Mouse (Mus musculus) urinary bladder, adult 2 months (tissue): ENCODE measurements around the gene Ift43. TPM values are rescaled to one million over a fixed set of nuclear protein-coding genes. Genes with fewer than 3 reads are reported as not detected.

Source experiments
- DNase-seq: peaks from one replicate; pipeline ENCODE4 v3.0.0; 2022; ENCODE audit warnings: low spot score
- polyA plus RNA-seq: library from polyadenylated mRNA; depleted of rRNA; stranded (reverse); fragments of >200 nt; gene quantifications from 2 replicates; pipeline ENCODE4 v1.2.3, GENCODE M21; 2012

Ift43 gene
- polyA plus RNA-seq, 1 experiment, result 58.0 TPM

- no peak for DNase-seq
These were observed 47.4 kb downstream of the Ift43 start for GRCm38 (mm10) chr12:86129696-86130095.

DNA sequence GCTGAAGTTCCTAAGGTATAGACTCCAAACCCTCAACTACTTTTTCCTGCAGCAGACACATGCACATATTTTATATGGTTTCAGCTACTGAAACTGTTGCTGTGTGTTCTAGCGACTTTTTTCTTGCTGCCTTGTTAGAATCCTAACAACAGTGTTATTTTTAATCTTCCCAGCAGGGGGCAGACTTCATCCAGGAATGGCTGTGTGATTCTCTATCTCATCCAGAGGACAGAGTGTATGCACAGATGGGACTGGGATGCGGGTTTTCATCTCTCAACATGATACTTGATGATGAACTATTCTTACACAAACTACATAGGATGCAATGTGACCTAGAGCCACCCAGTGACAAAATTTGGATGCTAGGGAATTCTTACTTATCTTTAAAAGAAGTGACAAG, 50.5 kb downstream of the Ift43 start:
- no peak for DNase-seq

DNA sequence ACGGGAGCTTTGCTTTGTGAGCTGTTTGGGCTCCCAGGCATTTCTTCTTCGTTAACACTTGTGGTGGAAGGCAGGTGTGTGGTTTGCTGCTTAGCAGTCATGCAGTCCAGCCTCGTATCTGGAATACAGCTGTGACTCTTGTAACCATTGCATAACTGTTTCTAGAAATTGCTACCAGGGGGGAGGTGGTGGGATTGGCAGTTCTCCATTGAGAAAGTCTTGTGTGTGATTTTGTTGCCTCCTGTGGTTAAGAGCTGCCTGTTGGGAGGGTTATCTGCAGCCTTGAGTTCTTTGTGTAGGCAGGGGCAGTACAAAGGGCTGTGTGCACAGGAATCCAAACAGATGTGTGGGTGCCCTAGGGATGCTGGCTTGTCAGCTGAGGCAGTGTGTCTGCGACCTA, 53.4 kb downstream of the Ift43 start:
- DNase-seq, result no peak

DNA sequence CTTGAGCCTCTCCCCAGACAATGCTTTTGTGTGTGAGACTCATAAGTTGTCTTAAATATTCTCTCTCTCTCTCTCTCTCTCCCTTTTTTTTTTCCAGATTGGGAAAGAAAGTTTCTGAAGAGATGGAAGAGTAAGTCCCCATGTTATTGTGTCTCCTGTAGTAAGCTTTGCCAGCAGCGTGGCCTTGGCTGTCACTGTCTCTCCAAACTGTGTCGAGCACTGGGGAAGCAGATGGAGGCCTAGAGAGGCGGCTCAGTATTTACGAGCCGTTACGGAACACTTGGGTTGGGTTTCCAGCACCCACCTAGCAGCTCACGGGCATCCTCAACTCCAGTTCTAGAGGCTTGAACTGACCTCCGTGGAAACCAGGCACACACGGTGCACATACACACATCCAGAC, 56.4 kb downstream of the Ift43 start:
- no peak for DNase-seq

DNA sequence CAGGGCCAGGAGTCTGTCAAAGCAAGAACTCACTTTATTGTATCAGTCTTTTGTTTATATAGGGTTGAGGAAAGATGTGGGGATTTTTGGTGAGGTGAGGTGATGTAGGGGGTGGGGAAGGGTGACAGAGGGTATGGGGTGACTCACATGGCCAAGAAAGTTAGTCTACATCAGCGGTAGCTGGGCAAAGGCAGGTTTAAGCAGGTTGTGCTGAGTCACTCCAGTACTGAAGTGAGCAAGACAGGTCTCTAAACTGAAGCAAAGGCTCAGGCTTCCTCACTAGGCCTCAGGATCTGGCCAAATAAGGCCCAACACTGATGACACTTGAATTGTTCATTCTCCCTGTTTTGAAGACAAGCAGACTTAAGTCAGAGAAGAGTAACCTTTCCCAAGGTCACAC, 60.0 kb downstream of the Ift43 start:
- no peak for DNase-seq

- no peak for DNase-seq
These were observed 63.9 kb downstream of the Ift43 start for GRCm38 (mm10) chr12:86146246-86146645.

DNA sequence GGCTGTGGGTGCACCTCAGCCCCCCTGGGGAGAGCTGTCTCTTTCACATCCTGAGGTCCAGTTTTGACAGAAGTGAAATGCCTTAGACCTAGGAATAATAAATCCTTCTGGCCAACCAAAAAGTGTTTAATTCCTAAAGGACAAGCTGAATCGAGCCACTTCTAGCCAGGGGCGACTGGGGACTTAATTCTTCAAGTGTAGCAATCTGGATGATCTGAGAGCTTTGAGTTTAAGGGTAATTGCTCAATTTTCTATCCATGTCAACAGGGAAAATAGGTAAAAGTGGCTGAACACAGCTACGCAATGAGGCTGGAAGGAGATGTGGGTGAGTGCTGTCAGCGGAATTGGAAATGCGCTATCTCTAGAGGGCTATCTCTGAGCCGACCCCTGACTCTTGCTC, 65.9 kb downstream of the Ift43 start:
- no peak for DNase-seq

- DNase-seq, result no peak
These were observed 66.7 kb downstream of the Ift43 start for GRCm38 (mm10) chr12:86149087-86149486.

- no peak for DNase-seq
These were observed 69.6 kb downstream of the Ift43 start for GRCm38 (mm10) chr12:86151941-86152340.

DNA sequence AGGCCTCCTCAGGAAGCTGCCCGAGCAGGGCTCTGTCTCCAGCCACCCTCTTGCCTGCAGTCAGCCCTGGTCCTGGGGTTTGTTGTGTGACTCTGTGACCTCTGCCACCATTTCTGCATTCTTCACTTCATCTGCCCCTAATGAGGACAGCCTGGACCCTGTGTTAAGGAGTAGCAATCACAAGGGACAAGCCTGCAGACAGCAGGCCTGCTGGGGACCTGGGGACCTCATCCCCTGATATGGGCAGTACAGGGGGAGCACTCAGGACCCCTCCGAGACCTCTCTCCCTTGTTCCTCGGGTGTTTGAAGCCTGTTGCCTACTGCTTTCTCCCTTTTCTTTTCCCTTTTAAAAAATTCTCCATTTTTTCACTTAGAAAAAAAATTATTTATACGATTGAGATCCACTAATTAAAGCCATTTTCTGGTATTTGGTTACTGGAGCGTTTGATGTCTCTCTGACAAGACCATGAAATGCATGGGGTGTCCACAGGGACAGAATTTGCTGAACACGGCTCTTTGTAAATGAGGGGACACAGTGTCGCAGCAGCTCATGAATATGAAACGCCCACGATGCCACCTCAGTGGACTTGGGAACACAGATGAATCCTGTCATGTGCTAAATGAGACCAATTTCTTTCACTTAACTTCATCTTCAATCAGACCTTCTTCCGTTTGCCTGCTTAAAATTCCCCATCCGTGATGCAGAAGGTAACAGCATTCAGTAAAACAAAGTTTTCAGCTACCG, 71.0 kb downstream of the Ift43 start:
- DNase-seq, result no peak

DNA sequence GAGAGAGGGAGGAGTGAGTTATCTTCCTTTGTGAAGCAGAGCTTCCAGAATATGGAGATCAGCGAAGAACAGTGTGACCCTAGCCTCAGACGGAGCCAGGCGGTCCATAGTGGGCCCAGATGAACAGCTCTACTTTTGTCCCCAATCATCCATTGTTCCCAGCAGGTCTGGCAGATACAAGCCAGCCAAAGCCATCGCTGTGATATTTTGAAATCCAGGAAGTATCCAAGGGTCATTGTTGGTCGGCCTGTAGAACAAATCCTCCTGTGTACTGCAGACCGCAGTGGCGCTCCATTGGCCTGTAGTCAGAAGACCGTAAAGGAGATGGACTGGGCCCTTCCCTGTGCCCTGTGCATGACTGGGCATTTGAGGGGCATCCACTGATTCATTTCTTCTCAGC, 72.8 kb downstream of the Ift43 start:
- no peak for DNase-seq

GRCm38 (mm10) chr12:86157166-86157565, 74.8 kb downstream of the Ift43 start:
- DNase-seq, result no peak

DNA sequence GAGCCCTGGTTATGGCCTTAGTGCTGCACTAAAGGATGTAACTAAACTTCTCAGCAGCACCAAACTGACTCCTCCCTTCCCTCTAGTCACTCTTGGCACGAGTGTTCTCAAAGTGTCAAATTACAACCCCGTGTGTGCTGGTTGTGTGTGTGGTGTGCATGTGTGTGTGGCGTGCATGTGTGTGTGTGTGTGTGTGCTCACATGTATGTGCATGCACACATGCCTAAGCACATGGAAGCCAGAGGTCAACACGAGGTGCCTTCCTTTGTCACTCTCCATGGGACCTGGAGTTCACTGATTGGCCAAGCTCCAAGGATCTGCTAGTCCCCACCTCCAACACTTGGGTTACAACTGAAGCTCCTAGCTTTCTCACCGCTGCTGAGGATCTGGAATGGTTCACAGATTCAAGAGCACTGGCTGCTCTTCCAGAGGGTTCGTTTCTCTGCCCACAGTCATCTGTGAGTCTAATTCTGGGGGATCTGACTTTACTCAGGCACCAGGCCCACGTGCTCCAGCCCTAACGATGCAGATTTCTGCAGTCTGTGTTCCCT, 75.6 kb downstream of the Ift43 start:
- no peak for DNase-seq

DNA sequence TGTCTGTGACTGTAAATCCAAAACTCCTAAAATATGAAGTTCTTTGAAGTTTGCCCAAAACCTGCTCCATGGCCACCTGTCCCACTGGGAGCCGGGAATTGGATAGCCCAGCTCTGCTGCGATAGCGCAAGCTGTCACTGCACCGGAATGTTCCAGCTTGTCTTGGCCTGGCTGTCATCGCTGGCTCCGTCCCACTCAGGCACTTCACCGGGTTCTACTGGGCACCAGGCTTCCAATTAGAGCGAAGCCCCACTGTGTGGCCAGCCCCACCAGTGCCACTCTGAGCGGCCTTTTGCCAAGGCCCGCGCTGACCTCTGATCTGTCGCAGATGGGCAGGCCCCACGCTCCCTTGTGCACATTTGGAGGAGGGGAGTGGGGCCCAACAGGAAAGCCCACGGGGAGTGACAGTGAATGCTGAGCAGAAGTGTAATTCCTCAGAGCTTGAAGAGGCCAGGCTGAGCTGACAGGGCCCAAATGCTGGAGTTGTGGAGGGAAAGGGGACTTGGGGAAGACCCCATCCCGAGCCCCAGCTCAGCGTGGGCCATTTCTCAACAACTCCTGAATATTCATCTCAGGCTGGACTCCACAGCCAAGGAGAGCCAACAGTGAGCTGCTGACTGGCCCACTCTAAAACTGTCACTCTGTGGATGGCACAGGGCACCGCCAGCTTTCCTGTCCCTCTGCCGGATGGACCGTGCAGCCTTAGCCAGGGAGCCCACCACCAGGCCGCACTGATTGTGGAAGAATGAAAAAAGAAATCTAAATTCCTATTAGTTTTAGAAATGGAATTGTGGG, 76.5 kb downstream of the Ift43 start:
- DNase-seq, result no peak

- DNase-seq, result no peak
These were observed 79.1 kb downstream of the Ift43 start for GRCm38 (mm10) chr12:86161436-86161835.

DNA sequence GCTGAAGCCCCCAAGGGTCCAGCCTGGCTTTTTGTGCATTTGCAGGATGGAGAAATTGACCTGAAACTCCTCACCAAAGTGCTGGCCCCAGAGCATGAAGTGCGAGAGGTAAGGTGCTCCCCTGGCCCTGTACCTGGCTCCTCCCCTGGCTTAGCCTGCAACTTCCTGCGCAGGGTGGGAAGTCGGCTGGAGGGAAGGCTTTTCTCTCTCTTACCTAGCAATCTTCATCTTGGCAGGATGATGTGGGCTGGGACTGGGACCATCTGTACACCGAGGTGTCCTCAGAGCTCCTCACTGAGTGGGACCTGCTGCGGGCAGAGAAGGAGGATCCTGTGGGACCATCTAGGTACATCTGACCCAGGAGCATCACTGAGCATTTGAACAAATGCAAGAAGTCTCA, 79.6 kb downstream of the Ift43 start:
- DNase-seq, result no peak

DNA sequence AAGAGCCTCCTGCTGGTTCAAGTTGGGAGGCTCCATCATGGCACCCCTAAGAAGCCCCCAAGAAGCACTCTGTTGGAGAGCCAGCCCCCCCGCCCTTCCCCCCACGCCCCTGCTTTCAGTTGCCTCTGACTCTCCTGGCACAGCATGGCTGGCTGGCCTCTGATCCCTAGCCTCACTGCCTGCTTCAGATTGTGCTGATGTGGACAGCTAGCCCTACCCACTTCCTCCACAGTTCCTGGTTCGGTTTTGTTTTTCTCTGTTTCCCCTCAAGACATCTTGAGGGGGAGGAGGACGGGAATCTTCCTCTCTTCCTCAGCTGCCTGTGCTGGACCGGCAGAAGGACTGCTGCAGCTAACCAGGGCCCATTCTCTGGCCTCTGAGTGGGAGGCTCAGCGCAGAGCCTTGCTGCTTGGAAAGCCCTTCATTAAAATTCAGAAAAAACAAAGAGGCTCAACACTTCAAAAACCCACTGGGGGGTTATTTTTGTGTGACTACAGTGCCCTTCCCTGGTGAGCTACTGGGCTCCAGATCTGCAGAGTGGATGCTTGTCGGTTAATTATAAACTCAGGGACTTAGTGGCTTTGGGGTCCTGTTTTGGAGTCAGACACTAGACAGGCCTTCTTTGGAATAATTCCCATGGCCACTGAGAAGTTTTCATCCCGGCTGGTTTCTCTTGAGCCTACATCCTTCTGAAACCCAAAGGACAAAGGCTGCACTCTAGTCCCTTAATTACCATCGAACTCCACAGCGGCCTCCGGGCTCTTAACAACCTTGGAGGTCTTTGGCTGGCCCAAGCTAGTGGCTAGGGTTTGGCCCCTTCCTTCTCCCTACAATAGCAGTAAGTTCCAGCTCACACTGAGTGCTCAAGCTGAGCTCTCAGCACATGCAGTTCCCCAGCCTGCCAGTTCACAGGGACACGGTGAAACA, 80.8 kb downstream of the Ift43 start:
- no peak for DNase-seq

DNA sequence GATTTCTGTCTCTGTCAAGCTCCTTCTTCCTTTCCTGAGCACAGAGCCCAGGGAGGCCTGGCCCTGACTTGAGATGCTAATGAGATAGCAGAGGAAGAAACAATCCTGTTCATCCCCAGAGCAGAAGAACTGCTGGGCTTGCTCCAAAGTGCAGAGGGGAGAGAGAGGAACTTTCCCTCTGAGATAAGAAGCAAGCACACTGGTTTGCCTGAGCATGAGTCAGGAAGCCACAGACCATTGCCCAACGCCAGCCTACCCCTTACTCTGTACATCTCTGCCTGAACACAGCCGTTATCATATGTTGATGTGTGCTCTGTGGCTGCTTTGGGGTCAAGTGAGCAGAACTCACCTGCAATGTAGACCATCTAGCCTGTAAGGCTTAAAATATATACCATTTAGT, 83.9 kb downstream of the Ift43 start:
- DNase-seq, result no peak

DNA sequence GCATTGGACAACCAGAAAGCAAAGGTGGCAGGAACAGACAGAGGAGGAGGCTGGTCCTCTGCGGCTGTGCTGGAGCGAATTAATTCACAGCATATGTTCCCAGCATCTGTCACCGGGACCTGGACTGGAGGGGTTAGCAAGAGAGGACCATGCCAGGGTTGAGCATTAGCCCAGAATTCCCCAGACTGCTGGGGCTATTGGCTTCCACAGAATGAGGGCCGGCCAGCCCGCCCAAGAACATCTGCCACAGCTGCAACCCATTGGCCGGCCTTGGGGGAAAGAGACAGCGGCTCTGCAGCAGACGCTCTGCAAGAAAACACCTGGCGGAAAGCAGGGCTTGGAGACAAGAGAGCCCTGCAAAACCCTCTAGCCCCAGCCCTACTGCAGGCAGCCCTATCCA, 84.7 kb downstream of the Ift43 start:
- no peak for DNase-seq

DNA sequence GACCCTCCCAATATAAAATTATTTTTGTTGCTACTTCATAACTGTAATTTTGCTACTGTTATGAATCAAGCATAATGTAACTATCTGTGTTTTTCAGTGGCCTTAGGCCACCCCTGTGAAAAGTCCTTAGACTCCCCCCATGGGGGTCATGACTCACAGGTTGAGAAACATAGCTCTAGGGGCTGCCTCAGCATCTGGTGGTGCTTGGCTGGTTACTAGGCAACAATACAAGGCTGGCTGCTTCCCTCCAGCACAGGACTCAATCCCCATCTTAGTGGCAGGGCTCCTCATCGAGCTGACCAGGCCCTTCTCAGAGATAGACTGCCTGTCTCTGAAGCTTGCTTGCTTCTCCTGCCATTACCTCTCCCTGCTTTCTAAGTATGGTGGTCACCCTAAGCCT, 86.4 kb downstream of the Ift43 start:
- DNase-seq, result no peak

DNA sequence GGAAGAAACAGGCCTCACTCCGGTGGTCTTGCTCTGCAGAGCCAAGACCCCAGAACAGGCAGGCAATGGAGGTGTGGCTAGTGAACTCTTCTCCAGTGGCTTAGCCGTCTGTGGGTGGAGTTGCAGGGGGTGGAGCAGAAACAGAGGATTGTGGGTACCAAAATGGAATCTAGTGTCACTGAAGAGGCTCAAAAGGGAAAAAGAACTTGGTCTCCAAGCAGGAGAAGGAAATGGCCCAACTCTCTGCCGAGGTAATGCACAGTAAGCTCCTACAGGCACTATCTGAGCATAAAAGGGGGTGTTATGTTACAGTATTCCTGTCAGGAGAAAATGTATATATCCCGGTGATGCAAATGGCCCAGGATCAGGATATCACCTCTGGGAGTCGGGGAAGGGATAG, 86.9 kb downstream of the Ift43 start:
- no peak for DNase-seq

GRCm38 (mm10) chr12:86173314-86173713, 91.0 kb downstream of the Ift43 start:
- no peak for DNase-seq
